Mouse (Mus musculus): ENCODE results near the gene Il5. TPM values are rescaled to one million over a fixed set of nuclear protein-coding genes. Genes with fewer than 3 reads are reported as not detected.
A peak's percentile ranks its signal among the peaks of the same experiment; 100 is the strongest.

Gene Il5
- polyA plus RNA-seq (2015; fragmentation: Nextera tagmentation; extraction: Ambion mirVana), result not detected in 2 replicates

DNA sequence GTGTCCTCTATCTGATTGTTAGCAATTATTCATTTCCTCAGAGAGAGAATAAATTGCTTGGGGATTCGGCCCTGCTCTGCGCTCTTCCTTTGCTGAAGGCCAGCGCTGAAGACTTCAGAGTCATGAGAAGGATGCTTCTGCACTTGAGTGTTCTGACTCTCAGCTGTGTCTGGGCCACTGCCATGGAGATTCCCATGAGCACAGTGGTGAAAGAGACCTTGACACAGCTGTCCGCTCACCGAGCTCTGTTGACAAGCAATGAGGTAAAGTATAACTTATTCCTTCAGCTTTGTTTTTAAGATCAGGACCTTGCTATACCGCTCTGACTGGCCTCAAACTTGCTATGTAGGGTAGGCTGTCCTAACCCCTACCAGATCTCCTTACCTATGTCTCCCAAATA, at the start of gene Il5:
Gene Il5, plus strand, starts transcription at position 80 of the 400 bp plus-strand sequence.
- Histone ChIP-seq H3K27me3 (no peaks in the 10 kb centered on the region), H3K4me2 (replicated peaks) (no peak within 1 kb of the TSS), H3K9ac (no peak within 1 kb of the TSS), H3K4me3 (no peak within 1 kb of the TSS), H3K36me3 (no peaks in the 10 kb centered on the region), H3K9me3 (no peaks in the 10 kb centered on the region), H3K4me1 (no peaks in the 10 kb centered on the region), H3K27ac (no peak within 1 kb of the TSS)
- no peak for ATAC-seq (ENCODE audit: low FRiP score, low read depth)
- WGBS, result 85% methylated on average over 6 of the region's 6 CpGs

DNA sequence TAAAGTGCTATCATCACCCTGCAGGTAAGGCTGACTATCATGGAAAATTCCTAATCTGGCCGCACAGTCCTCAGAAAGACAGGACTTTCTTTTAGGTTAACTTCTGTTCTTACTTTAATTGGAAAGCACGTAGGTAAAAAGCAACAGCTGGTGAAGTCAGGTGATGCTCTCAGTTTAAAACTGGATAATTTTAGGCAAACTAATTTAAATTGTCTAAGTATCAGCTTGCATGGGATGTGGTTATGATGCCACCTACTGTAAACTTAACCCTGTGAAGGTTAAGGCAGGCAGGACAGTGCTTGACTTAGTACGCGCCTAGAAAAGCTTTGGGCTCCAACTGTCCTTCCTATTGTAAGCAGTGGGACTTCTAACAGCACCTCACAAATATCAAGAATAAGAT, 49.2 kb upstream of the Il5 start:
- no peak overlapping the region for H3K4me3 ChIP-seq
- H3K27me3 ChIP-seq, result no peaks in the 10 kb centered on the region
- H3K4me2 ChIP-seq (replicated peaks), result no peak overlapping the region
- H3K36me3 ChIP-seq, result peaks cover 76% of the 10 kb centered on the region
- ATAC-seq (ENCODE audit: low FRiP score, low read depth), result no peak
- H3K9me3 ChIP-seq, result no peaks in the 10 kb centered on the region
- H3K27ac ChIP-seq, result no peak overlapping the region
- no peaks in the 10 kb centered on the region for H3K4me1 ChIP-seq
- H3K9ac ChIP-seq, result no peak overlapping the region
- WGBS, result 89% methylated on average over 4 of the region's 4 CpGs

DNA sequence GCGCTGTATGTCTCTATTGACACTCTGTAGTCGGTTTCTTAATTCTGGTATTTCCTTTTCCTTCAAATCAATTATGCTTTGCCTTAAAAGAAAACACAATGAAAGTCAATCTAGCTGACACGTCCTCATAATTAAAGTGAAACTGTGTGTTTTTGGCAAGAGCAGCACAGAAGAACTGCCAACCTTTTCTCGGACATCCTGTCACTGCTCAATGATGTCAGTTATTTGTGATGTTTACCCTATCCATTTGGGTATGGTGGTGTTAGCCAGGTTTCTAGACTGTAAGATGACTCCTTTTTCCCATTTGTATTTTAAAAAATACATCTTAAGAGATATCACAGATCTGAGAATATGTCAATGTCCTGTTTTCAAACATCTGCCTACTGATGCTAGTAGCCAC, 40.5 kb upstream of the Il5 start:
- Histone ChIP-seq H3K4me2 (replicated peaks) (no peak overlapping the region), H3K9me3 (no peaks in the 10 kb centered on the region), H3K27me3 (no peaks in the 10 kb centered on the region), H3K4me1 (no peaks in the 10 kb centered on the region), H3K27ac (no peak overlapping the region), H3K9ac (no peak overlapping the region), H3K4me3 (no peak overlapping the region), H3K36me3 (peaks cover 66% of the 10 kb centered on the region)
- ATAC-seq (ENCODE audit: low FRiP score, low read depth), result no peak
- WGBS, result 92% methylated on average over 4 of the region's 4 CpGs

DNA sequence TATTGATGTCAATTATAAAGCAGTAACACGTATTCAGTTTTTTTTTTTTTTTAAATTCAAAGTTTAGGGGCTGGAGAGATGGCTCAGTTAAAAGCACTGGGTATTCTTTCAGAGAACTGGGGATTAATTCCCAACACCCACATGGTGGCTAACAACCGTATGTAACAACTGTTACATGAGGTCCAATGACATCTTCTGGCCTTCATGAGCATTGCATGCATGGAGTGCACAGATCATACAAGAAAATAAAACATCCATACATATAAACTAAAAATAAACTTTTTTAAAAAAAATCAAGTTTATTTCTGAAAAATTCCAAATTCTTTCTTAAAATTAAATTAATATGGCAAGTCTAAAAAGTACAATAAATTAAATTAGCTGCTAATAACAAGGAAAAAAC, 38.9 kb upstream of the Il5 start:
- Histone ChIP-seq H3K9ac (no peak overlapping the region), H3K4me3 (no peak overlapping the region)

DNA sequence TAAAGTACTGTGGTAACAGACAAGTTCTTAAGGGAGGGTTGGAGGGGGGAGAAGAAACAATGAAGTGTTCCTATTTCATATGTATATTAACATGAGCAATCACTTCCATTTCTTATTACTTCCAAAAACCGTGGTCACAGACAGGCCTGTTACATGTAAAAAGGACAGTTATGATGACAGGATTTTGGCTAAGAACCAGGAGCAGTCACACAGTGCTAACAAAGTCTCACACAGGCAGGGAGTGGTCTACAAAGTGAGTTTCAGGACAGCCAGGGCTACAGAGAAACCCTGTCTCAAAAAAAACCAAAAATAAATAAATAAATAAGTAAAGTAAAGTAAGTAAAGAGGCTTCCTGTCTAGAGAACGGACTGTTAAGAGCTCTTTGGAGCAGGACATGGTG, 38.4 kb upstream of the Il5 start:
- peaks cover 52% of the 10 kb centered on the region for H3K36me3 ChIP-seq
- H3K27ac ChIP-seq, result no peak overlapping the region
- WGBS, result 89% methylated on average over 2 of the region's 2 CpGs

More for the DNA sequence above, 38.9 kb upstream of the Il5 start:
- WGBS, result 88% methylated on average over 2 of the region's 2 CpGs
- no peaks in the 10 kb centered on the region for H3K4me1 ChIP-seq
- no peak for ATAC-seq (ENCODE audit: low FRiP score, low read depth)
- H3K27me3 ChIP-seq, result no peaks in the 10 kb centered on the region
- peaks cover 56% of the 10 kb centered on the region for H3K36me3 ChIP-seq
- H3K4me2 ChIP-seq (replicated peaks), result no peak overlapping the region
- no peaks in the 10 kb centered on the region for H3K9me3 ChIP-seq
- H3K27ac ChIP-seq, result no peak overlapping the region

DNA sequence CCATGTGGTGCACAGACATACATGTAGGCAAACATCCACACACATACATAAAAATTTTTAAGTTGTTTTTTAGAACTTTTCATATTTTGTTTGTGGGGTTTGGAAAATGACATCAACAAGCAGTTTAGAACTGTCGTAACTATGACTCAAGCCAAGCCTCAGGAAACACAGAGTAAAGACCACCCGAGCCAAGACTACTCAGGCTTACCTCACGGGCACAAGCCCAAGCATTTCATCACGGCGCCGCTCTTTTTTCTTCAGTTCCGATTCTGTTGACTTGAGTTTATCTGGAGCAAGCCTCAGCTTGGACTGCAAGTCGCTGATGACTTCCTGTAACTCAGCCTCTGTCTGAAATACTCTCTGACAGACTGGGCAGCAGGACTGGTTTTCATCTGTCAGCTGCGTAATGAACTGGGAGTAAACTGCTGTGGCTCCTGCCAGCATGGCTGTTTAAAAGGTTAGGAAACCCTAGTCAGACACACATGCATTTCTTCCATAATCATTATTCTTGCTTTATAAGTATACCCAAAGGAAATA, 37.5 kb upstream of the Il5 start:
- H3K27me3 ChIP-seq, result no peaks in the 10 kb centered on the region
- H3K36me3 ChIP-seq, result peaks cover 54% of the 10 kb centered on the region
- no peak for ATAC-seq (ENCODE audit: low FRiP score, low read depth)
- no peaks in the 10 kb centered on the region for H3K4me1 ChIP-seq
- no peak overlapping the region for H3K9ac ChIP-seq
- no peak overlapping the region for H3K4me2 ChIP-seq (replicated peaks)
- WGBS, result 91% methylated on average over 9 of the region's 9 CpGs
- no peak overlapping the region for H3K27ac ChIP-seq
- H3K4me3 ChIP-seq, result no peak overlapping the region
- no peaks in the 10 kb centered on the region for H3K9me3 ChIP-seq

More for the DNA sequence above, 38.4 kb upstream of the Il5 start:
- Histone ChIP-seq H3K27me3 (no peaks in the 10 kb centered on the region), H3K4me1 (no peaks in the 10 kb centered on the region), H3K4me2 (replicated peaks) (no peak overlapping the region), H3K9me3 (no peaks in the 10 kb centered on the region), H3K9ac (no peak overlapping the region), H3K4me3 (no peak overlapping the region)
- no peak for ATAC-seq (ENCODE audit: low FRiP score, low read depth)

DNA sequence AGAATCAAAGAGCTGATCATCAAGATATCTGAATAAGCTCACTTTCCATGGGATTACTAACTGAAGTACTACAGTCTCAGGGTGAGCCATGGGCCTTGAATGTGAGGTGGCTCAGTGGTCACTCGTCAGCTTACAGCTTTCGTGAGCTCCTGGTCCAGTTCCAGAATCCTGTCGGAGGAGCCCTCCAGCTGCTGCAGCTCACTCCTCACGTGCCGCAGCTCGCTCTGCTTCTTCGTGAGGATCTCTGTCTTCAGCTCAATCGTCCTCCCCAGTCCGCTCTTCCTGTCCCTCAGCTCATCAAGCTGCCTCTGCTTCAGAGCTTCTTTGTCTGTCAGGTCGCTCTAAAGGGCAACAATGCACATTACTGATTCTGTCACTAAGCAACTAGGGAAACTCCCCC, 28.6 kb upstream of the Il5 start:
- H3K4me2 ChIP-seq (replicated peaks), result no peak overlapping the region
- H3K4me3 ChIP-seq, result no peak overlapping the region
- no peaks in the 10 kb centered on the region for H3K4me1 ChIP-seq
- H3K9ac ChIP-seq, result no peak overlapping the region
- ATAC-seq (ENCODE audit: low FRiP score, low read depth), result no peak
- H3K27me3 ChIP-seq, result no peaks in the 10 kb centered on the region
- 91% methylated on average over 10 of the region's 10 CpGs for WGBS
- no peaks in the 10 kb centered on the region for H3K9me3 ChIP-seq
- peaks cover 49% of the 10 kb centered on the region for H3K36me3 ChIP-seq
- no peak overlapping the region for H3K27ac ChIP-seq

DNA sequence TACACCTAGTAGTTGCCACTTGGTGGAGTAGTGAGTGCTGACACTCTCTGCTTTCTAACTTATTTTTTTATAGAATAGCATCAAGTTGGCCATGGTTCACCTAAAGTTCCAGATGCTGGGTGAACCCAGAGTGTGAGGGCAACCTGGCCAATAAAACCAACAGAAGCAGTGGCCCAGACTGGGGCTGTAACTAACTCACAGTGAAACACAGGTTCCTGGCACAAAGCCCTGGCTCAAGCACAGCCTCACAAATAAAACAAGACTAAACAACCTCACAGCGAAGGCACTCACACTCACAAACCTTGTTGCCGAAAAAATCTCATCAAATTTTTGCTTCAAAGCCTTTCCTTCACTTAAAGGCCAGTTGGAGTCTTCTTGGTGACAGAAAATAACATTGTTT, 22.1 kb upstream of the Il5 start:
- no peak overlapping the region for H3K4me2 ChIP-seq (replicated peaks)
- H3K36me3 ChIP-seq, result peaks cover 65% of the 10 kb centered on the region
- ATAC-seq (ENCODE audit: low FRiP score, low read depth), result no peak
- H3K4me3 ChIP-seq, result no peak overlapping the region
- WGBS, result 77% methylated on average over 2 of the region's 2 CpGs
- H3K9me3 ChIP-seq, result no peaks in the 10 kb centered on the region
- no peak overlapping the region for H3K27ac ChIP-seq
- no peaks in the 10 kb centered on the region for H3K4me1 ChIP-seq
- no peaks in the 10 kb centered on the region for H3K27me3 ChIP-seq
- H3K9ac ChIP-seq, result no peak overlapping the region

DNA sequence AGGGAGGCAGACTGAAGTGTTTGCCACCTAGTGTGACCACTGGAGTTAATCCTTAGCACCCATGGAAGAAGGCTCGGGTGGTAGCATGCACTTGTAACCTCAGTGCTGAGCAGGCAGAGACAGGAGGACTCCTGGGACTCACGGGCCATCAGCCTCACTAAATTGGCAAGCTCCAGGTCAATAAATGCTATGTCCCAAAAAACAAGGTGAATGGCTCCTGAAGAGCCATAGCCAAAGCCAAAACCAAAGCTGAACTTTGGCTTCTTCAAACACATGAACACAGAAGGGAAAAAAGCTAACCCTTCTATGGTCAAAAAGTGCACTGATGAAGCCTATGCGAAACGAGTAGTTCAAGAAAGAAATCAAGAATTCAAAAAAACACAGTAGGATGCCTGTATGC, 21.2 kb upstream of the Il5 start:
- Histone ChIP-seq H3K4me1 (no peaks in the 10 kb centered on the region), H3K27me3 (no peaks in the 10 kb centered on the region), H3K9me3 (no peaks in the 10 kb centered on the region), H3K4me3 (no peak overlapping the region), H3K9ac (no peak overlapping the region), H3K27ac (no peak overlapping the region), H3K36me3 (peaks cover 63% of the 10 kb centered on the region), H3K4me2 (replicated peaks) (no peak overlapping the region)
- ATAC-seq (ENCODE audit: low FRiP score, low read depth), result no peak
- WGBS, result 89% methylated on average over 4 of the region's 4 CpGs

DNA sequence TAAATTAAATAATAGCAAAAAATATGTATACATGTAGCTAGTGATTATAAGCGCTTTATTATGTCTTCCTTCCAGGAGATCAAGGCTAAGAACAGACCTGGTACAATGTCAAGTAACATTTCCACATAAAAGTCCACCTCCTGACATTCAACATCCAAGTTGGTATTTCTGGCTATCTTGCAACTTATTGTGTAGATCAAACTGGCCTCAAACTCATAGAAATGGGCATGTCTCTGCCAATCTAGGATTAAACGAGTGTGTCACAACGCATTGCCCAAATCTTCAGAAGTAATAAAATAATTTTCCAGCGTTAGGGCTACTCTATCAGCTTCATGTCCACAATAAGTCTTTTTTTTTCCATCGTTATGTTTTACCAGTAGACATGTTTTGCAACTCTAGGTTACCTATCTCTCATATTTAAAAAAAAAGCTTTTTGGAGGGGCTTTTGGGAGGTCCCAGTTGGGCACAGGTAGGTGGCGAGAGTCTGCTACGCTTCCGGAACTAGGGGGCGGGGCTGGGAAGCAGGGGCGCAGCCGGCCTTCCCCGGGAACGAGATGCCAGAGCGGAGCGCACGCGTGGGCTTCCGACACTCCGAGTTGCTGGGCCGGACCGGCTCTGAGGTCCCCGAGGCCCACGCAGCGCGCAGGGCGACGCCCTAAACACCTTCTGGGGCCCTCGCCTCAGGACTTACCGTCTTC, 14.2 kb upstream of the Il5 start:
- Histone ChIP-seq H3K4me1 (peaks cover 8% of the 10 kb centered on the region), H3K4me3 (peak overlapping the region; percentile 71), H3K9ac (peak overlapping the region; percentile 76), H3K4me2 (replicated peaks) (peak overlapping the region; percentile 88), H3K36me3 (peaks cover 8% of the 10 kb centered on the region; the same call in 1 of the 2 replicates), H3K27ac (peak overlapping the region; percentile 83), H3K9me3 (no peaks in the 10 kb centered on the region), H3K27me3 (no peaks in the 10 kb centered on the region)
- ATAC-seq (ENCODE audit: low FRiP score, low read depth), result peak; percentile 48; the same call in 1 of the 2 replicates
- WGBS, result 6% methylated on average over 29 of the region's 29 CpGs

DNA sequence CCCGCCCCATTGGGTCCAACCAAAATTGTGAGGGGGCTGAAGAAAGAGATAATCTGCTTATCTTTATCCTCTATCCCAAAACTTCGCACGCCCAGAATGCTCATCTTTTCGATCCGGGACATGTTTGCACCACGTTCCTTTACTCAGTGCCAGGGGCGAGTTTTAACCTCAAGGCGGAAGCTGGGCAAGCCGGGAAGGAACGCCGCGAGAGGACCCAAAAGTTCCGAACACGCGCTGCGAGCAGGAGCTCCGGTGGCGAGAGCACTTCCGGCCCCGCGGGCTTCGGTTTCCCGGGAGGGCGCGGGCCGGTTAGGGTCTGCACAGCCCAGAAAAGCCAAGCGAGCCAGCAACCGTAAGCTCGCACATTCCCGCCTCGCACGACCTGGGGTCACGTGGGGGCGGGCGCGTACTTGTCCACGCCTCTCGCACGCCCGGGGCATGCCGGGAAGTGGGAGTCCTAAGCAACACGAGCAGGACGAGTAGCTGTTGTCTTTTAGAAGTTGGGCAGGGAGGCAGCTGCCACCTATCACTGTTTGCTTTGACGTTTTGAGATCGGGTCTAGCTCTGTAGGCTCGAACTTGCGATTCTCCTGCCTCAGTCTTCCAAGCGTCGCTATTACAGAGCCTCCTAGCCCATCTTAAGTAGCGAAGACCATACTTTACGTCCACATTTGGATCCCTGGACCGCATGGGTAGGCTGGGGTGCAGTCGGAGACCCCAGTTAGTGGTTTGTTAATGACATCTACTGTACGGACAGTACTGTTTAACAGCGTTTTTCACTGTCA, 13.5 kb upstream of the Il5 start, which contains the start of gene Rad50:
Gene Rad50, minus strand, starts transcription at position 386 of the 784 bp plus-strand sequence.
- Histone ChIP-seq H3K9me3 (no peaks in the 10 kb centered on the region), H3K4me2 (replicated peaks) (peak within 1 kb of the TSS; percentile 88), H3K9ac (peak within 1 kb of the TSS; percentile 76), H3K27ac (peak within 1 kb of the TSS; percentile 83), H3K36me3 (peaks cover 6% of the 10 kb centered on the region; the same call in 1 of the 2 replicates), H3K4me3 (peak within 1 kb of the TSS; percentile 71), H3K27me3 (no peaks in the 10 kb centered on the region), H3K4me1 (peaks cover 8% of the 10 kb centered on the region)
- 5% methylated on average over 55 of the region's 55 CpGs for WGBS
- ATAC-seq (ENCODE audit: low FRiP score, low read depth), result peak; percentile 97

DNA sequence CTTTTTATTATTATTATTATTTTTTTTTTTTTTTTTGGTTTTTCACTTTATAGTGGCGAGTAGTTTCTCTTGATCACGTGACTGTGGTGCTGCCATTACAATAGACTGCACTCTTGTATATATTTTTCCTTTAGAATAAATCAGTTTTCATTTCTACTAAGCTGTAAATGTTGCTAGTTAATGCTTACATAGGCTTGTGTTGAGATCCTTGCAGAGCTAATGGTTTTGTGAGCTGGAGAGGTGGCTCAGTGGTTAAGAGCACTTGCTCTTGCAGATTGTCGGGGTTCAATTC, 12.9 kb upstream of the Il5 start:
- Histone ChIP-seq H3K4me2 (replicated peaks) (peak overlapping the region; percentile 88), H3K4me1 (peaks cover 8% of the 10 kb centered on the region), H3K4me3 (peak overlapping the region; percentile 71), H3K9ac (no peak overlapping the region), H3K9me3 (no peaks in the 10 kb centered on the region), H3K36me3 (peaks cover 6% of the 10 kb centered on the region; the same call in 1 of the 2 replicates), H3K27me3 (no peaks in the 10 kb centered on the region), H3K27ac (no peak overlapping the region)
- WGBS, result 81% methylated on average over 3 of the region's 3 CpGs
- ATAC-seq (ENCODE audit: low FRiP score, low read depth), result no peak

Data from limb, embryonic 13.5 days (tissue).